ENCODE assay signal across 19 mouse cellular contexts in the genomic region with DNA sequence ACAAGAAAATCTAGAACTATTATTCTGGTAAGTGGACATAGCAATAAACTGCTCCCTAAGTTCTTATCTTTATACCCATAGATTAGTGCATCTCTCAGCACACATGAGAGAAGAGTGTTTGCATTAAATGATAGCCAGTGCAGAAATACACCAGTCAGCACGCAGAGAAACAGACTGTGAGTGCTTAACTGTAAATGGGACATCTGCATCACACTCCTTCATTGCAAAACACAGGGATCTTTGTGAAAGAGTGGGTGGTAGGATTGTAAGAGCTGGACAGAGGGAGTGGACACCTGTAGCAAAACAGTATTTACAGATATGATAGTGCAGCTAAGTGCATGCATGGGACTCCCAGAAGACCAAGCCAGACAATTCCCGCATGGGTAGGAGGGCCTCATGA.
DNase-seq lines count a peak whose midpoint lies in the region; ATAC-seq and TF ChIP-seq lines count a peak whose summit lies in the region.
"Had no signal": no experiment of that assay in that cellular context is flagged by ENCODE, and none has a peak within 500 bp of the region (broad histone marks: within the 10 kb centered on the region; RNA-seq: fewer than 3 reads in every experiment).

No protein-coding gene starts in this region.

- no peaks in the 10 kb centered on the region for H3K36me3 ChIP-seq in midbrain, embryonic 11.5 days (ENCODE audit: control insufficient read depth, insufficient read depth, low read length)
- no peaks in the 10 kb centered on the region for H3K36me3 ChIP-seq in midbrain, postnatal 0 days (ENCODE audit: insufficient read depth, low read length)
- H3K36me3 ChIP-seq: G1E had no signal

- H3K4me1 ChIP-seq in midbrain, embryonic 11.5 days (ENCODE audit: control insufficient read depth, insufficient read depth, low read length): no peaks in the 10 kb centered on the region
- H3K4me1 ChIP-seq in midbrain, postnatal 0 days (ENCODE audit: insufficient read depth, low read length): no peaks in the 10 kb centered on the region

- no peak overlapping the region for H3K4me2 ChIP-seq in midbrain, embryonic 11.5 days
- no peak overlapping the region for H3K4me2 ChIP-seq in midbrain, postnatal 0 days (ENCODE audit: low read depth, low read length, poor library complexity, severe bottlenecking)

- 89% methylated on average over 2 of the region's 2 CpGs for WGBS in midbrain, embryonic 11.5 days
- 90% methylated on average over 2 of the region's 2 CpGs for WGBS in midbrain, postnatal 0 days

- TF ChIP-seq CTCF in midbrain, postnatal 0 days (IDR thresholded peaks at IDR 0.05): no peak

- DNase-seq in frontal cortex, postnatal 14 days (ENCODE audit: low spot score in 2 of 2): no peak
- DNase-seq in midbrain, embryonic 11.5 days (ENCODE audit: low spot score, missing footprints): peak; percentile 74
- DNase-seq in midbrain, postnatal 0 days (ENCODE audit: low spot score): no peak
- DNase-seq: adrenal gland, adult 2 months; adrenal gland, adult 8-10 months; adrenal gland, postnatal 10 days; adrenal gland, postnatal 14 days; adrenal gland, postnatal 25 days; adrenal gland, postnatal 36 days; B cell, adult 2 months; cerebellum, adult 11 months; cerebellum, adult 11-12 months; cerebellum, adult 18-20 months had no signal

- H3K4me3 ChIP-seq in midbrain, embryonic 11.5 days (ENCODE audit: low read depth, low read length): no peak overlapping the region
- no peak overlapping the region for H3K4me3 ChIP-seq in midbrain, postnatal 0 days (ENCODE audit: low read depth, low read length)

- H3K27me3 ChIP-seq in midbrain, embryonic 11.5 days (ENCODE audit: control insufficient read depth, insufficient read depth, low read length): no peaks in the 10 kb centered on the region
- H3K27me3 ChIP-seq in midbrain, postnatal 0 days (ENCODE audit: insufficient read depth, low read length): no peaks in the 10 kb centered on the region
- H3K27me3 ChIP-seq: CH12.LX had no signal

- no peak overlapping the region for H3K27ac ChIP-seq in midbrain, embryonic 11.5 days (ENCODE audit: low read depth, low read length)
- no peak overlapping the region for H3K27ac ChIP-seq in midbrain, postnatal 0 days (ENCODE audit: low read depth, low read length)

- ATAC-seq in frontal cortex, adult (ENCODE audit: low TSS enrichment): peak; percentile 85
- ATAC-seq in midbrain, embryonic 11.5 days (ENCODE audit: low FRiP score): no peak
- no peak for ATAC-seq in midbrain, postnatal 0 days (ENCODE audit: low FRiP score)
- ATAC-seq: activated CD4-positive, CD25-positive, alpha-beta regulatory T cell, adult 4 months; CD4-positive, CD25-positive, alpha-beta regulatory T cell, adult 4 months; Patski had no signal

- no peaks in the 10 kb centered on the region for H3K9me3 ChIP-seq in midbrain, embryonic 11.5 days (ENCODE audit: control insufficient read depth, low read length)
- no peaks in the 10 kb centered on the region for H3K9me3 ChIP-seq in midbrain, postnatal 0 days (ENCODE audit: low read length)

- H3K9ac ChIP-seq in midbrain, embryonic 11.5 days (ENCODE audit: low read length): no peak overlapping the region
- H3K9ac ChIP-seq in midbrain, postnatal 0 days (replicated peaks; ENCODE audit: low read length, poor library complexity, severe bottlenecking): no peak overlapping the region
